Mouse (Mus musculus) liver, adult (tissue): ENCODE data around the gene Psmb3.

ENCODE experiments used
- GATA4 ChIP-seq: IDR thresholded peaks from 2 replicates; pipeline ENCODE4 v1.6.1; 2014; ENCODE audit warnings: mild to moderate bottlenecking, low read length; ENCODE audit not compliant: insufficient replicate concordance

The Psmb3 gene

GRCm38 (mm10) chr11:97744063-97744717, 41.0 kb downstream of the Psmb3 start, which contains the start of gene Pip4k2b:
Gene Pip4k2b, minus strand, starts transcription at chr11:97744704.
- TF ChIP-seq GATA4, result no peak

GRCm38 (mm10) chr11:97744718-97745330, 41.6 kb downstream of the Psmb3 start:
- TF ChIP-seq GATA4, result peak; percentile 21; the same call in 1 of the 2 replicates

- TF ChIP-seq GATA4, result no peak
These were observed 42.1 kb downstream of the Psmb3 start for GRCm38 (mm10) chr11:97745331-97745721.

DNA sequence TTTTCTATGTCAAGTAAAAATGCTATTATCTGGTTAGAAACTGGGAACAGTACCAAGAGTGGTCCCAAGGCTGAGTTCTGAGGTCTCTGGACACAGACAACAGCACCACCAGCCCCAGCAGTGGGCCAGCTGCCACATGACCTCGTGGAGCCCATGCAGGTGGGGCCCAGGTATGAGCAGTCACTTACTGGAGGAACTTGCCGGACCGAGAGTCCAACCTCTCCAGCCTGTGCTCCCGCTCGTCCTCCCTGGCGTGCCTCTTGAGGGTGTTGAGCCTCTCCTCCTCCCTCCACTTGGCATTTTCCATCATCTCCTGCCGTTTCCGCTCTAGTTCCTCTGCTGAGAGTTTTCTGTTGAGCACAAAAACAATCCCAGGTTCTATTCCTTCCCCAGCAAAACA, 44.6 kb downstream of the Psmb3 start:
- no peak for TF ChIP-seq GATA4

DNA sequence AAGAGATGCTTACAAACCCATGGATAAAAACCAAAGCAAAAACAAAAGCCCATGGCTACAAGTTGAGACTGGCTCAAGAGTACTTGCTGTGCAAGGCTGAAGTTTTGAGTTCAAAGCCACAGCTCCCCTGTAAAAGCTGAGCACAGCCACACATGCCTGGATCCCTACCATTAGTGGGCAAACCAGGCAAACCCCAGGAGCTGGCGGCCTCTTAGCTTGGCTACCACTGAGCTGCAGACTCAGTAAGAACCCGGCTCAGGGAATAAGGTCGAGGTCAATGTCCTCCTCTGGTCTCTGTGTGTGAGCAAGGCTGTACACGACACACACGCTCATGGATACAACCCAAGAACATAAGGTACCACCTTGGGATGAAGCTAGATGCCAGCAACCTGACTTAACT, 45.3 kb downstream of the Psmb3 start:
- TF ChIP-seq GATA4, result no peak

DNA sequence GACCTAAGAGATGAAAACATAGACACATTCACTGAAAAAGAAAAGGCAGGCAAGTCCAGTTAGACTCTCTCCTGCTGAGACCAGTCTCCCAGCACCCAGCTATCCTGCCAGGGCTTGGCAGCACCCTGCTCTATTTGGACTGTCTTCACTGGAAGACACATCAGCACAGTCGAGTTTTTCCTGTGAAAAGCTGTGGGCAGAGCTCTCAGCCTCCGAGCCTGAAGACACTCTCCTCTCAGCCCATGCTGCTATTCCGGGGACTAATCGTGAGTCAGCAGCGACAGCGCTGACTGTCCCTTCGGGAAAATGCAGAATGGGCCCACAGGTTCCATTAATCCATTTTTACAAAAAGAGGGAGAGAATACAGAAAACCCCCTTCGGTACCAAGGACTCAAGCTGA, 50.1 kb downstream of the Psmb3 start:
- no peak for TF ChIP-seq GATA4

DNA sequence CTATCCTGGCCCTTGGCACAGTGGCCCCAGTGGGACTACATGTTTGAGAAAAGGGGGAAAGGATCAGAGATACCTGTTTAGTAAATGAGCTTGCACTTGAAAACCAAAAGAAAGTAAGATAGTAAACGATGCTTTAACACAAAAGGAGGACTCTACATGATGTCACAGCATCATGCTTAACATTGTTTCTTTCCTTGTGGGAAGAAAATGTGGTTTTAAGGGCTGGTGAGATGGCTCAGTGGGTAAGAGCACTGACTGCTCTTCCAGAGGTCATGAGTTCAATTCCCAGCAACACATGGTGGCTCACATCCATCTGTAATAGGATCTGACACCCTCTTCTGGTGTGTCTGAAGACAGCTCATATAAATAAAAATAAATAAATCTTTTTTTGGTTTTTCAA, 54.9 kb downstream of the Psmb3 start:
- TF ChIP-seq GATA4, result no peak

GRCm38 (mm10) chr11:97758942-97759341, 55.7 kb downstream of the Psmb3 start:
- TF ChIP-seq GATA4, result no peak

- TF ChIP-seq GATA4, result no peak
These were observed 58.4 kb downstream of the Psmb3 start for GRCm38 (mm10) chr11:97761638-97762037.
